Mouse (Mus musculus) cerebellum, postnatal 36 days (tissue): ENCODE measurements around the gene Map2k3.
A peak's percentile ranks its signal among the peaks of the same experiment; 100 is the strongest.

Experiments used
- DNase-seq, 2 experiments: peaks; one replicate each; pipeline ENCODE4 v3.0.0; 2021 to 2022; ENCODE audit warnings: mixed read lengths in 2 of 2

Map2k3 gene

GRCm38 (mm10) chr11:60961176-60961575, 29.3 kb downstream of the Map2k3 start:
- no peak for DNase-seq

- no peak for DNase-seq
Measured at GRCm38 (mm10) chr11:60962709-60963108, 30.9 kb downstream of the Map2k3 start.

GRCm38 (mm10) chr11:60966974-60967373, 35.1 kb downstream of the Map2k3 start:
- no peak for DNase-seq

GRCm38 (mm10) chr11:60975097-60975496, 43.3 kb downstream of the Map2k3 start:
- DNase-seq, result no peak

- DNase-seq, result no peak
Measured at GRCm38 (mm10) chr11:60976234-60976633, 44.4 kb downstream of the Map2k3 start.

GRCm38 (mm10) chr11:60976742-60977141, 44.9 kb downstream of the Map2k3 start:
- DNase-seq, result peak in 1 of 2 experiments; percentile 16

GRCm38 (mm10) chr11:60977153-60977552, 45.3 kb downstream of the Map2k3 start:
- DNase-seq, result no peak

GRCm38 (mm10) chr11:60978658-60979057, 46.8 kb downstream of the Map2k3 start:
- DNase-seq, result no peak

- DNase-seq, result no peak
Measured at GRCm38 (mm10) chr11:60979788-60980187, 48.0 kb downstream of the Map2k3 start.

GRCm38 (mm10) chr11:60981693-60982486, 50.1 kb downstream of the Map2k3 start:
- peak in 1 of 2 experiments; percentile 16 for DNase-seq

GRCm38 (mm10) chr11:60984912-60985558, 53.2 kb downstream of the Map2k3 start:
- DNase-seq, result peak; percentile 91 to 94

- no peak for DNase-seq
Measured at GRCm38 (mm10) chr11:60990428-60990827, 58.6 kb downstream of the Map2k3 start.
